Mouse (Mus musculus) left cerebral cortex, adult 11 months (tissue): ENCODE results near the gene Hivep3.

Experiments
- DNase-seq: peaks from one replicate; pipeline ENCODE4 v3.0.0; 2022; ENCODE audit warnings: low spot score

The Hivep3 gene

DNA sequence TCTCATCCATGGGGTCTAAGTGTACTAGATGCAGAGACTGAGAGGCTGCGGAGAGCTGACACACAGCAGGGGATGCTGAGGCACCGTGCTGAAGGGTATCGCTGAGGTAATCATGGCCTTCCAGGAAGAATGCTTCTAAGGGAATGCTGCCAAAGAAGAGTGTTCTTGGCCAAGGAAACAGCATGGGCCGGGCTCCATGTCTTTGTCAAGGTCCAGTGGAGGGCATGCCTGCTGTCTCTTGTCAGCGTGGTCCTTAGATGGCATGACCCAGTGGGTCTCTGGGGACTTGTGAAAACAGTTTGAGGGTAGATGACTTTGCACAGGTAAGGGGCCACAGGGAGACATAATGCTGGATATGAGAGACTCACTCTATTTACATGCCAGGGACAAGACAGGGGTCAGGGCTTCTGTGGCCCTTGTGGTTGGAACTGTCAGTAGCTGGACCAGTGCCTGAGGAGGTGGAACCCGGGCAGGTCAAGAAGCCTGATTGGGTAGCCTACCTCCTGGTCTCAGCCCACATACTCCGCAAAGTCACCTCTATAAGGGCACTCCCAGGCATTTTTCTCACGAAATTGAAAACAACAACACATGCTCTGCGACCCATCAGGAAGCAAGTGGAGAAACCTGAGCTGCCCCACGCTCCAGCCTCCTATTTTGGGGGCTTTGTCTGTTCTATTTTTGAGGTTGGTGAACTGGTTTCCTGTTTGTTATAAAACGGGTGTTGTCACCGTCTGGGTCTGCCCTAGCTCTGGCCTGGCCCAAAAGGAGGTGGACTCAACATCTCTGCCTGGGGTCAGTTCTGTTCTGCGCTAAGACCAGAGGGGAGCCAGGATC lies 177.7 kb downstream of the Hivep3 start:
- DNase-seq: no peak

GRCm38 (mm10) chr4:119912216-119912615 lies 178.6 kb downstream of the Hivep3 start:
- DNase-seq: no peak

DNA sequence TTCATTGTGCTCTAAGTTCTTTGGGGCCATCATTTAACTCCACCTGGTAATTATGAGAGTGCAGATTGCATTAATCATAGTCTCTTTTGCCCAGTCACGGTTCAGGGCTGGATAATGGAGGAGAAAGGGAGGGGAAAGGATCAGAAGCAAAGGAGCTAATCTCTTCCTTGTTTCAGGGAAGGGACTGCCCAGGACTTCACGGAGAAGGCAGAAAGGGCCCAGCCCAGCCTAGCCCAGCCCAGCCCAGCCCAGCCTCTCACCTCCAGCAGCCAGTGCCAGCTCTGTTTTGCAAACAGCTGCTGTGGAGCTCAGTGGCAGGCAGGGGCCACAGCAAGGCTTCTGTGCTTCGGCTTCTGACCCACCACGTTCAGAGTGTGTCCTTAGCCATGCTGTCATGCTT lies 180.6 kb downstream of the Hivep3 start:
- no peak for DNase-seq

GRCm38 (mm10) chr4:119915069-119915468 lies 181.5 kb downstream of the Hivep3 start:
- no peak for DNase-seq

GRCm38 (mm10) chr4:119917502-119917901 lies 183.9 kb downstream of the Hivep3 start:
- DNase-seq: no peak

DNA sequence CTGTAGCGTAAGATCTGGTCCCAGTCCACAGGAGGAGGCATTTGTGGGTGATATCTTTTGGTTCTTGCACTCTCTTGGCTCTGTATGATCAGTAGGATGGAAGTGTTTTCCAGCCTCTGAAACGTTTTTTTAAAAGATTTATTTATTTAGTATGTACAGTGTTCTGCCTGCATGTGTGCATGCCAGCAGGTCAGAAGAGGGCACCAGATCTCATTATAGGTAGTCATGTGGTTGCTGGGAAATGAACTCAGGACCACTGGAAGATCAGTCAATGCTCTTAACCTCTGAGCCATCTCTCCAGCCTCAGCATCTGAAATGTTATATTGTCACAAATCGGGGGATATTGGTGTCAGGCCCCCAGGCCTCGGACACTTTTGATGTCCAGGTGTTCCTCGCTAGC lies 185.8 kb downstream of the Hivep3 start:
- DNase-seq: no peak

- DNase-seq: no peak
Observed at GRCm38 (mm10) chr4:119921022-119921717, 187.6 kb downstream of the Hivep3 start.

DNA sequence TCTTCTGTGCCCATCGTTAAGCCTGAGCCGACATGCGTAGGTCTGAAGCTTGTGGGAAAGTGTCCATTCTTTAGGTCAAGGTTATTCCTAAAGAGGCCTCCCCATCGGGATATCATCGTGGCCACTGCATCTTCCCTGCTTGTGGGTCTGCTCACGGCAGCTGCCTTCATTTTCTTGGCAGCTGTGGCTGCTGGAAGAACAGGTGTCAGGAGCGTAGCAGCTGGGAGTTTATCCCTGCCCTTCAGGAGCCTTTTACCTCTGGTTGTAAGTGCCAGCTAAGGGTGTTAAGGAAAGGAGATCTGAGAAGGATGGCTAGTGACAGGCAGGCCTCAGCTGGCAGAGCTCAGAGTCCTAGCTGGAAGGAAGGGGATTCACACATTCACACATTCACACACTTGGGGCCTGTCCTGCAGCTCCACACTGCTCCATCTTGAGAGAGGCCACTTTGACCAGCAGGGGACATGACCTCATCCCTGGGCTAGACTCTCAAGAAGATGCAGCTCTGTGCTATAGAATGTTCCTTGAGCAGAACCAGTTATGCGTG lies 188.2 kb downstream of the Hivep3 start:
- no peak for DNase-seq

DNA sequence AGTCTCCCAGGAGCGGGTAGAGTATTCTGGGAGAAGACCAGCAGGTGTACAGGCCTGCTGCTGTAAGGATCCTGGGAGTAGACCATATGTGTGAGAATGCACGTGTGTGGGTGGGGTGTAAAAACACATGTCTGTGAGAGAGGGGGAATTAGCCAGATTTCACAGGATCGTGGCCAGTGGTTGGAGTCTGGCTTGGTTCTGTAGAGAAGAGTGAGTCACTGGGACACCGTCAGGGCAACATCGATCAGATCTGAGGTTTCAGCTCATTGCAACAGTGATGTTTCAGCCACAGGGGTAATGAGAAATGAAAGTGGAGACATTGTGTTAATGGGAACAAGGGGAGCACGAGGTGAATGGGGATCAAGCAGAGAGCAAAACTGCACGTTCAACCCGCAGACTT lies 189.4 kb downstream of the Hivep3 start:
- no peak for DNase-seq

DNA sequence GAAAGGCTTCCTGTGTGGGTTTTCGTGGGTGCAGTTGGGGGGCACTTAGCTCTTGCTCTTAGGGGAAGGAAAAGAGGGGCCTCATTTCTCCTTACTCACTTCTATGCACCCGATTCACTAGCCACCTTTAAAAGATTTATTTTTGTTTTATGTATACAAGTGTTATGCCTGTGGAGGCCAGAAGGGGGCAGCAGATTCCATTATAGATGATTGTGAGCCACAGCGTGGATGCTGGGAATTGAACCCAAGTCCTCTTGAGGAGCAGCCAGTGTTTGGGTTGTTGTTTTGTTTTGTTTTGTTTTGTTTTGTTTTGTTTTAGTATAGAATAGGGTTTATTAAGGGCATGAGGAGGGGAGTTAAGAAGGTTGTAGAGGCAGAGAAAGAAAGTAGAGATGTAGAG lies 189.8 kb downstream of the Hivep3 start:
- no peak for DNase-seq

- DNase-seq: no peak
Observed at GRCm38 (mm10) chr4:119925052-119925451, 191.5 kb downstream of the Hivep3 start.

GRCm38 (mm10) chr4:119931923-119932322 lies 198.3 kb downstream of the Hivep3 start:
- no peak for DNase-seq

- no peak for DNase-seq
Observed at GRCm38 (mm10) chr4:119932549-119933257, 199.1 kb downstream of the Hivep3 start.

DNA sequence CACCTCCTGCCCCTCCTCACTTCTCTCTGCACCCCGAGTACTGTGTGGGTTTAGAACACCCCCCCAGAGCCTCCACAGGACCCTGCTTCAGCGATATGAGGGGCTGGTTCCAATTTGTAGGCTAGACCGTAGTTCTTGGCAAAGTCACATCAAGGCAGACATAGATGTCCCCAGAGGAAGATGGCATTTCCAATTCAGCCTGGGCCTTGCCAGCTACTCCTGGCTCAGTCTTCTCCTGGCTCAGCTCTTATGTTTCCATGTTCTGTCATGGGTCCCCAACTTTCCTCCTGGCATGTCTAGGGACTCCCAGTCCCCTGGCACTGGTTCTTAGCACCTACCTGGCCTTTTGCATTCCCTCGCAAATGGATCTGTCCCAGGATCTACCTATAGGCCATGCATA lies 201.3 kb downstream of the Hivep3 start:
- no peak for DNase-seq

DNA sequence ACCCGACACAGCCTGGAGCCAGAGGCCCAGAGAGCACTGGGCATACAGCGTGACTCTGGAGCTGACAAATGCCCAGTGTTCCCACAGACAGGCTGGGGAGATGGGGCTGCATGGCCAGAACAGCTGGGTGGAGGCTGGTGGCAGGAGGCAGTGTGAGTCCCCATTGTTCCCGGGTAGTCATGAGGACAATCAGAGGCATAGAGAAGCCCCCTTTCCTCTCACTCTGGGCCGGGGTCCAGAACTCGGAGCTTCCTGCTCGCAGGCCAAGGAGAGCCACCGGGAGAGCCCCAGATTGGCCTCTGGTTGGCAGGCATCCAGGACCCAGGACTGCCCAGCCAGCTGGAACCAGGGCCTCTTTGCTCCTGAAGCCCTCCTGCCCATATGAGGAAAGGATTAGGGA lies 204.3 kb downstream of the Hivep3 start:
- peak; percentile 82 for DNase-seq

DNA sequence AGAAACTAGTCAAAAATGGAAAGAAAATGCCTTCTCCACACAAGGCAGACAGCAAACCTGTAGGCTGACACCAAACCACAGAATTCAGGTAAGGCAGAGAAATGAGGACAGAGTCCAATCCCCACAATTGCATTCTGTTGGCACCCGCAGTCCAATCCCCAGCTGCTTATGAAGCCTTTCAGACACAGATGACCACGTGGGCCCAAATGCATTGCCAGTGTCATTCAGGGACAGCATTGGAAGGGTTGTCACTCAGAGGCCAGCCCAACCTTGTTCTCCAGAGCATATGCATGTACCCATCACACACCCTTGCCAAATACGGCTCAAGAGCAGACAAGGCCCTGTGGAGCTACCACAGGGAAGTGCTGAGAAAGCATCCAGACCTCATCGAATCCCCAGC lies 204.9 kb downstream of the Hivep3 start:
- DNase-seq: no peak

DNA sequence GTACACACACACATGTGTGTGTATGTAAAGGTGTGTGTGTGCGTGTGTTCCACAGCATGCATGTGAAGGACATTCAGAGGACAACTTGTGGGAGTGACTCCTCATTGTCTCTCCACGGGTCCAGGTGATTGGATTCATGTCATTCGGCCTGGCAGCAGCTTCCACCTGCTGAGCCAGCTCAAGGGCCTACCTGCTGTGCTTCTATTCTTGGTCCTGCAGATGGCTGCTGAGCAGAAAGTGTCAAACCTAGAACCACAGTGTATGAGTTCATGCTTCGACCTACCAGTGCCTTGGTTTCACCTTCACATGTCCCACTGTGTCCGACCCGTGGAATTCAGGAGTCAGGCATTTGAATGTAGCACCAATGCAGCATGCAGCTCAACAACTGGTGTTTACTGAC lies 206.2 kb downstream of the Hivep3 start:
- DNase-seq: no peak

GRCm38 (mm10) chr4:119946224-119946887 lies 212.8 kb downstream of the Hivep3 start:
- DNase-seq: no peak

- no peak for DNase-seq
Observed at GRCm38 (mm10) chr4:119947232-119948162, 213.9 kb downstream of the Hivep3 start.

- DNase-seq: no peak
Observed at GRCm38 (mm10) chr4:119948406-119948805, 214.8 kb downstream of the Hivep3 start.
